Mouse (Mus musculus) embryonic fibroblast, embryonic 13.5 days (primary cell): ENCODE data around the gene Deaf1. TPM values are rescaled to one million over a fixed set of nuclear protein-coding genes. Genes with fewer than 3 reads are reported as not detected.
A peak's percentile ranks its signal among the peaks of the same experiment; 100 is the strongest.

ENCODE experiments used
- H3K27ac ChIP-seq: 2 replicates; pipeline ENCODE4 v1.5.1; 2012; ENCODE audit warnings: low read length, control low read depth, inconsistent platforms; ENCODE audit not compliant: insufficient read depth
- H3K4me1 ChIP-seq: 2 replicates; pipeline ENCODE4 v1.6.1; 2011; ENCODE audit warnings: low read length; ENCODE audit not compliant: control insufficient read depth, insufficient read depth
- H3K4me3 ChIP-seq: 2 replicates; pipeline ENCODE4 v1.5.1; 2011; ENCODE audit warnings: mild to moderate bottlenecking, control low read depth, low read length; ENCODE audit not compliant: insufficient read depth
- CTCF ChIP-seq: IDR thresholded peaks from 2 replicates; pipeline ENCODE4 v1.5.1; 2011; ENCODE audit warnings: mild to moderate bottlenecking, control low read depth, low read length, moderate library complexity, borderline replicate concordance; ENCODE audit not compliant: insufficient read depth
- POLR2A ChIP-seq: IDR thresholded peaks from 2 replicates; pipeline ENCODE4 v1.6.1; 2011; ENCODE audit warnings: low read depth, mild to moderate bottlenecking, control low read depth, low read length, moderate library complexity
- polyA plus RNA-seq: library from polyadenylated mRNA; stranded (reverse); fragments of >200 nt; gene quantifications from 2 replicates; pipeline ENCODE4 v1.2.4, GENCODE M21; 2011; ENCODE audit warnings: low read depth; ENCODE audit not compliant: missing spikeins, insufficient read length

The Deaf1 gene
- polyA plus RNA-seq, 1 experiment: 37.2 TPM

DNA sequence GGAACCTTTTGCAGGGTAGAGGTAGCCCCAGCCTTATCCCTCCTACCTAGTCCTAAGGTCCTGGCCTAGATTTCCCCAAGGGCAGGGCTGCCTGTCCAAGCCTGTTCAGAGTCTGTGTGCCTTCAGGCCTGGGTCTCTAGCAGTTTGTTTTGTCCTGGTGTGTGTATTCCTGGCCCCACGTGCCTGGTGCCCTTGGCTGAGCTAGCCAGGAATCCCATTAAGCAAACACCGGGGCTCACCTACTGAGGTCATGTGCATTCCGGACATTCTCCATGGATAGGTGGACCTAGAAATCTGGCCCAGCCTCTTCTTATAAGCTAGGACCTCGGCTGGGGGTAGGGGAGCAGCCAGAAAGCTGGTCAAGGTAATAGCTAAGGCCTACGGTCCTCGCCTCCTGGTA lies 13.0 kb upstream of the Deaf1 start:
- H3K4me3 ChIP-seq: no peak overlapping the region
- peaks cover 9% of the 10 kb centered on the region; the same call in 1 of the 2 replicates for H3K4me1 ChIP-seq
- TF ChIP-seq POLR2A: no peak
- no peak for TF ChIP-seq CTCF
- no peak overlapping the region for H3K27ac ChIP-seq

- Histone ChIP-seq H3K27ac (no peak overlapping the region), H3K4me3 (no peak overlapping the region), H3K4me1 (peaks cover 9% of the 10 kb centered on the region; the same call in 1 of the 2 replicates)
- TF ChIP-seq CTCF (no peak), POLR2A (no peak)
These were observed 12.5 kb upstream of the Deaf1 start for GRCm38 (mm10) chr7:141340023-141340422.

DNA sequence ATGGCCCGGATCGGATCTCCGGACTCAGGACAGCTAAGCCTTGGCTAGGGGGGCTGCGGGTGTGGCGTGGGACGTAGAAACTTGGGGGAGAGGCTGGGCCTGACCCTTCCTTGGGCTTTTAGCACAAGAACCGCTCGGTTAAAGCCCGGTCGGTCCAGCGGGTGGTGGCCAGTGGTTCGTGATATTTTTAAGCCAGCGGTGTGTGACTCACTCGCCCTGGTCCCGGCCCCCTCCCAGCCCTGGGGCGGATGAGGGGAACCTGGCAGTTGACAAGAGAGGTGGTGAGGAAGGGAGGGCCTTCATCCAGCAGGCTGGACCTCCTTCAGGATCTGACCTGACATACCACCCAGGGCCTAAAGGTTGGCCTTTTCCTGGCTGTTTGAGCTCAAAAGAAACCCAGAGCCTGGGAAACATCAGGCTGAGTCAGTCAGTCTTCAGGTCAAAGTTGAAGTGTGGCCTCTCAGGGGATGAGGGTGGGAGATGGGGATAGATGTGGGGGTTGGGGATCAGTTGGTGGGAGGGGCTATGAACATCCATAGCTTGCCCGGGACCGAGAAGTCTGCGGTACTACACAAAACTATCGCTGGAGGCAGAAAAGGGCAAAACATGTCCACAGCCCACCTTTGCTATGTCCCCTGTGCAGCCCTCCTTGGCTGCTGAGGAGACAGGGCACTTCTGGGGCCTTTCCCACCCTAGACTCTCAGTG lies 11.9 kb upstream of the Deaf1 start:
- no peak for TF ChIP-seq CTCF
- TF ChIP-seq POLR2A: no peak
- no peak overlapping the region for H3K27ac ChIP-seq
- peak overlapping the region; percentile 28 for H3K4me3 ChIP-seq
- peaks cover 9% of the 10 kb centered on the region; the same call in 1 of the 2 replicates for H3K4me1 ChIP-seq

- no peak within 1 kb of the TSS for H3K27ac ChIP-seq
- peak within 1 kb of the TSS; percentile 28 for H3K4me3 ChIP-seq
- no peak for TF ChIP-seq CTCF
- peak; percentile 21; the same call in 1 of the 2 replicates for TF ChIP-seq POLR2A
- H3K4me1 ChIP-seq: peaks cover 9% of the 10 kb centered on the region; the same call in 1 of the 2 replicates
These were observed 11.2 kb upstream of the Deaf1 start, which contains the start of gene Eps8l2 for GRCm38 (mm10) chr7:141338576-141339131. Gene Eps8l2 (plus strand): TSS chr7:141338880.

DNA sequence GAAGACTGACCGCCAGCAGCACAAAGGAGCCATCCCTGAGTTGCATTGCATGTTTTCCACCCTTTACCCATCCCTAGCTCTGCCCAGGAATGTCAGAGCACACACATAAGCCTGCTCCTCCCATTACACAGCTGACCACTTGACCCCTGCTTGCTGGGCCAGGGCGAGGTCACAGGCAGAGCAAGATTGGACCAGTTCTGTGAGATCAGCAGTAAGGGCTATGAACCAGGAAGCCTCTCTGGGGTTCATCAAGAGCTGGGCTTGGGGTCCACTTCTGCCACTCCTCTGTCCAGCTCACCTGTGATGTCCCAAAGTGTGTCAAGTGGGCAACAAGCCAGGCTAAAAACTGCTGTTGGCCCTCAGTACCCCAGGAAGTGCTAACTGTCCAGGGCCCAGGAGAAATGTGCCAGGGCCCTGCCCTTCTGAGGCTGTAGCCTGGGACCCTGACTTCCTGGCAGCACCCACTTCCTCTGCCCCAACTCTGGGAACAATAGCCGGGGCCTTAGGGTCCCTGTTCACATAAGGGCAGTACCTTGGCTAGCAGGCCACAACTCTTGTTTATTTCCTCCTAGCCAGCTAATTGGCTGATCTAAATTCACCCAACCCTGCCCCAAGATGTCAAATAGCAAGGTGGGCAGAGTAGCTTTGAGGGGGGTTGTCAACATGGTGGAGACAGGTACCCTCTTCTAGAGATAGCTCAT lies 10.4 kb upstream of the Deaf1 start:
- Histone ChIP-seq H3K4me3 (no peak overlapping the region), H3K4me1 (peaks cover 9% of the 10 kb centered on the region; the same call in 1 of the 2 replicates), H3K27ac (no peak overlapping the region)
- TF ChIP-seq CTCF: no peak
- no peak for TF ChIP-seq POLR2A

DNA sequence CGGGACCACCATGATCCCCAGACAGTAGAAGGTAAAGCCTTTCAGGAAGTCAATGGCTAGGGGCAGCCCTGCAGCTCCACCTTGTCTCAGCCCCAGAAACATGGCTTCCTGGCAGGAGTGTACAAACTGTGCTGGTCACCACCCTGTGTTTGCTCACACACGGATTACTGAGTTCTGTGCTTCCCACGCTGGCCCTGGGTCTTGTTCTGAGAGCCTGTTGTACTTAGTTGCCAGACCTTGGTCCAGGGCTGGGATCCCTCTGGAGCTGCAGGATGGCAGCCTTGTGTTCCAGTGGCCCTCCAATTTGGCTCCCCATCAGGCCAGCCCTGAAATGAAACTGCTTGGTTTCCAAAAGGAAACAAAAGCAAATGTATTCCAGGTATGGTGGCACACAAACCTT lies 8.8 kb upstream of the Deaf1 start:
- Histone ChIP-seq H3K4me3 (no peak overlapping the region), H3K4me1 (peaks cover 9% of the 10 kb centered on the region; the same call in 1 of the 2 replicates), H3K27ac (no peak overlapping the region)
- TF ChIP-seq CTCF: no peak
- no peak for TF ChIP-seq POLR2A

- Histone ChIP-seq H3K4me3 (no peak overlapping the region), H3K27ac (no peak overlapping the region), H3K4me1 (peaks cover 9% of the 10 kb centered on the region; the same call in 1 of the 2 replicates)
- TF ChIP-seq POLR2A: no peak
- TF ChIP-seq CTCF: no peak
These were observed 8.2 kb upstream of the Deaf1 start for GRCm38 (mm10) chr7:141335682-141336081.

GRCm38 (mm10) chr7:141335044-141335579 lies 7.6 kb upstream of the Deaf1 start:
- no peak overlapping the region for H3K4me3 ChIP-seq
- TF ChIP-seq CTCF: no peak
- H3K27ac ChIP-seq: no peak overlapping the region
- H3K4me1 ChIP-seq: peaks cover 8% of the 10 kb centered on the region; the same call in 1 of the 2 replicates

DNA sequence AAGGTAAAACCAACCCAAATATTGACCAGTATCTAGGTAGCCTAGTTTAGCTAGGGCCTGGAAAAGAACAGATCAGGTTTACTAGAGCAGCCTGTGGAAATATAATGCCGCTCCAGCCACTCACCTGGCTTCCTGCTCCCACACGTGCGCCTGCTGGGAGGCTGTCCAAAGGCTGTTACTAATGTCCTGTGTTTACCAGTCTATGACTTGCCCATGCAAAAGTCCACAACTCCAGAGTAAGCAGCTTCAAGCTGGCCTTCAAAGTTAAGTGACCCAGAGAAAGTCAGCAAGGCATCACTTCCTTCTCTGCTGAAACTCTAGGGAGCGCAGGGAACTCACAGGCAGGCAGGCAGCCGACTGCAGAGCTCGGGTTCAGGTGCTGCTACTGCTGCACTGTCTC lies 4.5 kb upstream of the Deaf1 start:
- TF ChIP-seq CTCF (no peak), POLR2A (no peak)
- H3K4me1 ChIP-seq: no peaks in the 10 kb centered on the region
- no peak overlapping the region for H3K4me3 ChIP-seq
- H3K27ac ChIP-seq: no peak overlapping the region
